Mouse (Mus musculus): ENCODE data around the gene Snx20. TPM values are rescaled to one million over a fixed set of nuclear protein-coding genes. Genes with fewer than 3 reads are reported as not detected.
A peak's percentile ranks its signal among the peaks of the same experiment; 100 is the strongest.

Snx20 gene
- polyA plus RNA-seq, 1 experiment from 2014 or later: 1.1 TPM

DNA sequence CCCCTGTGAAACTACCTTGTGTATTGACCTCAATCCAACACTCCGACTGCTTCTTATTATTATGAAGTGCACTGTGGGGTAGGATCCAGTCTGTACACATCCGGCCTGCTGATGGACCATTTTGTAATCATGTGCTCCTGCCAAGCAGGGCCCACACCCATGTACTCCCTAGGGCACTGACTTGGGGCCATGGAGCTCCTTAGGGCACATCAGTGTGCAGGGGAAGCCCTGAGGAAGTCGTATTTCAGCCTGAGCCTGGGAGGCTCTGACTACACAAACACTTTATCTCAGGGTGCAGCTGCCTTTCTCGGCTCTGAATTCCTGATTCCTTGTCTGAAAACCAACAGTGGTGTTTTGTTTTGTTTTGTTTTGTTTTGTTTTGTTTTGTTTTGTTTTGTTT is 5.7 kb downstream of the Snx20 start:
- H3K9me3 ChIP-seq (ENCODE audit: control insufficient read depth, low read length): no peaks in the 10 kb centered on the region
- H3K4me2 ChIP-seq (ENCODE audit: low read depth): no peak overlapping the region
- DNase-seq (ENCODE audit: low spot score) (no peak), ATAC-seq (ENCODE audit: insufficient read depth, low FRiP score, low TSS enrichment) (no peak)
- no peak overlapping the region for H3K4me3 ChIP-seq (ENCODE audit: low read depth, low read length)
- no peak overlapping the region for H3K9ac ChIP-seq (ENCODE audit: low read length)
- 69% methylated on average over 4 of the region's 4 CpGs for WGBS
- peaks cover 6% of the 10 kb centered on the region; the same call in 1 of the 2 replicates for H3K27me3 ChIP-seq (ENCODE audit: control insufficient read depth, insufficient read depth, low read length)
- peaks cover 5% of the 10 kb centered on the region; the same call in 1 of the 2 replicates for H3K4me1 ChIP-seq (ENCODE audit: control insufficient read depth, insufficient read depth, low read length)
- no peaks in the 10 kb centered on the region for H3K36me3 ChIP-seq (ENCODE audit: control insufficient read depth, insufficient read depth, low read length)
- no peak overlapping the region for H3K27ac ChIP-seq (ENCODE audit: low read depth, low read length)

GRCm38 (mm10) chr8:88628001-88628774 is 7.7 kb downstream of the Snx20 start:
- H3K9ac ChIP-seq (ENCODE audit: low read length): peak overlapping the region; percentile 87
- peaks cover 6% of the 10 kb centered on the region; the same call in 1 of the 2 replicates for H3K27me3 ChIP-seq (ENCODE audit: control insufficient read depth, insufficient read depth, low read length)
- H3K4me1 ChIP-seq (ENCODE audit: control insufficient read depth, insufficient read depth, low read length): peaks cover 5% of the 10 kb centered on the region; the same call in 1 of the 2 replicates
- H3K4me2 ChIP-seq (ENCODE audit: low read depth): peak overlapping the region; percentile 95
- DNase-seq (ENCODE audit: low spot score): no peak
- no peaks in the 10 kb centered on the region for H3K9me3 ChIP-seq (ENCODE audit: control insufficient read depth, low read length)
- peak overlapping the region; percentile 51 for H3K4me3 ChIP-seq (ENCODE audit: low read depth, low read length)
- no peak overlapping the region for H3K27ac ChIP-seq (ENCODE audit: low read depth, low read length)
- H3K36me3 ChIP-seq (ENCODE audit: control insufficient read depth, insufficient read depth, low read length): no peaks in the 10 kb centered on the region
- ATAC-seq (ENCODE audit: insufficient read depth, low FRiP score, low TSS enrichment): peak; percentile 33; the same call in 1 of the 2 replicates
- 60% methylated on average over 14 of the region's 14 CpGs for WGBS

DNA sequence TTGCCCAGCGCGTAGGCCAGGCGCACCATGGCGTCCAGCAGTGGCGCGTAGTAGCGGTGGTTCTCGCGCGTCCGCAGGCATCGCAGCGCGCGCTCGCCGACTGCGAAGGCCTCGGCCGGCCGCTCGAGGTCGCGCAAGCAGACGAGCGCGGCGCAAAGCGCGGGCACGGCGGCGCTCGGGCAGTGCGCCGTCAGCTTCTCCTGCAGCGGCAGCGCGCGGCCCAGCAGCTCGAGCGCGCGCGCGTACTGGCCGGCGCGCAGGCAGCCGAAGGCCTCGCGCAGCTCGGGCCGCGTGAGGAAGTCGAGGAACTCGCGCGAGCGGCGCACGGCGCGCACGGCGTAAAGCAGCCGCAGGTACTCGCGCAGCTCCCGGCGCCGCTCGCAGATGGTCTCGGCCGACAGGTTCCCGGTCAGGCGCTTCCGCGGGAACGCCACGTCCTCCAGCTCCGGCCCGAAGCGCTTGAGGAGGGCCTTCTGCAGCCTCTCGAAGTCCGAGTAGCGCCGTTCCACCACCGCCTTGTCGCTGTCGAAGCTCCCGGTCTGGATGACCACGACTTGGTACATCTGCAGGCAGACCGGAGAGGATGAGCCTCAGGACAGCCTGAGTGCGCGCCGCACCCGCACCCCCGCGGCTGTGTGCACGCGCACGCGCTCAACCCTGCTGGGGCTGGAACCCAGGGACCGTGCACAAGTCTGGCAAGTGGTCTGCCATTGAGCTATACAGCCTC is 8.5 kb downstream of the Snx20 start:
- under 1% methylated on average over 103 of the region's 105 CpGs for WGBS
- H3K9me3 ChIP-seq (ENCODE audit: control insufficient read depth, low read length): no peaks in the 10 kb centered on the region
- H3K4me2 ChIP-seq (ENCODE audit: low read depth): peak overlapping the region; percentile 95
- H3K4me3 ChIP-seq (ENCODE audit: low read depth, low read length): peak overlapping the region; percentile 51
- peaks cover 6% of the 10 kb centered on the region; the same call in 1 of the 2 replicates for H3K27me3 ChIP-seq (ENCODE audit: control insufficient read depth, insufficient read depth, low read length)
- H3K4me1 ChIP-seq (ENCODE audit: control insufficient read depth, insufficient read depth, low read length): peaks cover 5% of the 10 kb centered on the region; the same call in 1 of the 2 replicates
- H3K27ac ChIP-seq (ENCODE audit: low read depth, low read length): 0 out of 2 replicates have a peak overlapping the region, but pooled peaks have one; percentile 27
- peak; percentile 92 for DNase-seq (ENCODE audit: low spot score)
- H3K36me3 ChIP-seq (ENCODE audit: control insufficient read depth, insufficient read depth, low read length): no peaks in the 10 kb centered on the region
- peak; percentile 68 for ATAC-seq (ENCODE audit: insufficient read depth, low FRiP score, low TSS enrichment)
- H3K9ac ChIP-seq (ENCODE audit: low read length): peak overlapping the region; percentile 87

DNA sequence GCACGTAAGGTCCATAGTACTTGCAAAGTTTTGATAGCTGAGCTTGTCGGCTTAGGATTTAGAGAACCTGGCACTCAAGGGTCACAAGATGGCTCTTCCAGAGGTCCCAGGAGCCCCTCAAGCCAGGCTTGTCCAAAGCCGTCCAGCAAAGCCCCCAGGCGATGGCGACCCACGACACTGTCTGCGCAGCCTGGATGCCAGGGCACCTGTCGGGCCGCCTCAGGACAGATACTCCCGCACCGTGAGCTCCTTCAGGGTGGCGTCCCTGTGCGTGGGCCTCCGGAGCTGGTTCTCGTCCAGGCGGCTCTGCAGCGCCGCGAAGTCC is 9.0 kb downstream of the Snx20 start:
- WGBS: 14% methylated on average over 19 of the region's 19 CpGs
- Histone ChIP-seq H3K9ac (ENCODE audit: low read length) (peak overlapping the region; percentile 87), H3K4me3 (ENCODE audit: low read depth, low read length) (peak overlapping the region; percentile 51), H3K4me1 (ENCODE audit: control insufficient read depth, insufficient read depth, low read length) (peaks cover 5% of the 10 kb centered on the region; the same call in 1 of the 2 replicates), H3K36me3 (ENCODE audit: control insufficient read depth, insufficient read depth, low read length) (no peaks in the 10 kb centered on the region), H3K27ac (ENCODE audit: low read depth, low read length) (no peak overlapping the region), H3K27me3 (ENCODE audit: control insufficient read depth, insufficient read depth, low read length) (peaks cover 6% of the 10 kb centered on the region; the same call in 1 of the 2 replicates), H3K4me2 (ENCODE audit: low read depth) (peak overlapping the region; percentile 95), H3K9me3 (ENCODE audit: control insufficient read depth, low read length) (no peaks in the 10 kb centered on the region)
- ATAC-seq (ENCODE audit: insufficient read depth, low FRiP score, low TSS enrichment): no peak
- no peak for DNase-seq (ENCODE audit: low spot score)

DNA sequence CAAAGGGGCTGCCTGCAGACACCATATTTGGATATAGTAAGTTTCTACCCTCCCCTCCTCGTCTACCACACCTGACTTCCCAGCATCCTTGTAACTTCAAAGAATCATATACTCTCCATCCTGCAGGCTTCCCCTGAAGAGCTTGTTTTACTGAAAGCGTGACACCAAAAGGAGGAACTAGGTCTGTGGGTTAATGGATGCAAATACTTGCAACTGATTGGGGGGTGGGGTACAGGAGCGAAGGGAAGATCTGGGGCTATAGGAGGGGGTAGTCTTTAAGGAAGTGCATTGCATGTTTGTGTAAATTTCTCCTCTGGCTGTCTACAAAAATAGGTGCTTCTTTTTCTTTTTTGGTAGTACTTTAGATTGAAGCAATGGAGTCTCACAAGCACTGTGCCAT is 9.5 kb downstream of the Snx20 start:
- H3K27me3 ChIP-seq (ENCODE audit: control insufficient read depth, insufficient read depth, low read length): peaks cover 6% of the 10 kb centered on the region; the same call in 1 of the 2 replicates
- H3K9ac ChIP-seq (ENCODE audit: low read length): no peak overlapping the region
- H3K27ac ChIP-seq (ENCODE audit: low read depth, low read length): no peak overlapping the region
- WGBS: 75% methylated on average over 3 of the region's 3 CpGs
- H3K9me3 ChIP-seq (ENCODE audit: control insufficient read depth, low read length): no peaks in the 10 kb centered on the region
- H3K36me3 ChIP-seq (ENCODE audit: control insufficient read depth, insufficient read depth, low read length): no peaks in the 10 kb centered on the region
- H3K4me2 ChIP-seq (ENCODE audit: low read depth): no peak overlapping the region
- ATAC-seq (ENCODE audit: insufficient read depth, low FRiP score, low TSS enrichment): no peak
- H3K4me3 ChIP-seq (ENCODE audit: low read depth, low read length): no peak overlapping the region
- H3K4me1 ChIP-seq (ENCODE audit: control insufficient read depth, insufficient read depth, low read length): peaks cover 5% of the 10 kb centered on the region; the same call in 1 of the 2 replicates
- DNase-seq (ENCODE audit: low spot score): no peak

GRCm38 (mm10) chr8:88624276-88624675 is 11.7 kb downstream of the Snx20 start:
- H3K9ac ChIP-seq (ENCODE audit: low read length): no peak overlapping the region
- H3K9me3 ChIP-seq (ENCODE audit: control insufficient read depth, low read length): no peaks in the 10 kb centered on the region
- DNase-seq (ENCODE audit: low spot score) (no peak), ATAC-seq (ENCODE audit: insufficient read depth, low FRiP score, low TSS enrichment) (no peak)
- WGBS: 91% methylated on average over 3 of the region's 3 CpGs
- H3K4me3 ChIP-seq (ENCODE audit: low read depth, low read length): no peak overlapping the region
- no peak overlapping the region for H3K4me2 ChIP-seq (ENCODE audit: low read depth)
- H3K36me3 ChIP-seq (ENCODE audit: control insufficient read depth, insufficient read depth, low read length): no peaks in the 10 kb centered on the region
- no peak overlapping the region for H3K27ac ChIP-seq (ENCODE audit: low read depth, low read length)
- H3K27me3 ChIP-seq (ENCODE audit: control insufficient read depth, insufficient read depth, low read length): peaks cover 6% of the 10 kb centered on the region; the same call in 1 of the 2 replicates
- H3K4me1 ChIP-seq (ENCODE audit: control insufficient read depth, insufficient read depth, low read length): peaks cover 5% of the 10 kb centered on the region; the same call in 1 of the 2 replicates

GRCm38 (mm10) chr8:88623351-88623750 is 12.6 kb downstream of the Snx20 start:
- Histone ChIP-seq H3K27me3 (ENCODE audit: control insufficient read depth, insufficient read depth, low read length) (peaks cover 6% of the 10 kb centered on the region; the same call in 1 of the 2 replicates), H3K4me2 (ENCODE audit: low read depth) (no peak overlapping the region), H3K9me3 (ENCODE audit: control insufficient read depth, low read length) (no peaks in the 10 kb centered on the region), H3K4me1 (ENCODE audit: control insufficient read depth, insufficient read depth, low read length) (peaks cover 5% of the 10 kb centered on the region; the same call in 1 of the 2 replicates), H3K27ac (ENCODE audit: low read depth, low read length) (no peak overlapping the region), H3K9ac (ENCODE audit: low read length) (no peak overlapping the region), H3K4me3 (ENCODE audit: low read depth, low read length) (no peak overlapping the region), H3K36me3 (ENCODE audit: control insufficient read depth, insufficient read depth, low read length) (no peaks in the 10 kb centered on the region)
- no peak for ATAC-seq (ENCODE audit: insufficient read depth, low FRiP score, low TSS enrichment)
- no peak for DNase-seq (ENCODE audit: low spot score)
- 61% methylated on average over 3 of the region's 3 CpGs for WGBS

GRCm38 (mm10) chr8:88621408-88621807 is 14.5 kb downstream of the Snx20 start:
- WGBS: 2% methylated on average over 8 of the region's 8 CpGs
- H3K9ac ChIP-seq (ENCODE audit: low read length): no peak overlapping the region

More at GRCm38 (mm10) chr8:88621408-88621807, 14.5 kb downstream of the Snx20 start:
- Histone ChIP-seq H3K4me3 (ENCODE audit: low read depth, low read length) (no peak overlapping the region), H3K27me3 (ENCODE audit: control insufficient read depth, insufficient read depth, low read length) (peaks cover 5% of the 10 kb centered on the region; the same call in 1 of the 2 replicates), H3K4me2 (ENCODE audit: low read depth) (no peak overlapping the region), H3K27ac (ENCODE audit: low read depth, low read length) (no peak overlapping the region), H3K9me3 (ENCODE audit: control insufficient read depth, low read length) (no peaks in the 10 kb centered on the region), H3K36me3 (ENCODE audit: control insufficient read depth, insufficient read depth, low read length) (no peaks in the 10 kb centered on the region), H3K4me1 (ENCODE audit: control insufficient read depth, insufficient read depth, low read length) (no peaks in the 10 kb centered on the region)
- peak; percentile 84 for DNase-seq (ENCODE audit: low spot score)
- ATAC-seq (ENCODE audit: insufficient read depth, low FRiP score, low TSS enrichment): no peak
